Mouse (Mus musculus) MEL (cell line): ENCODE data around the gene Serinc3.

ENCODE experiments used
- CTCF ChIP-seq, 3 experiments: IDR thresholded peaks in 2 of 3; conservative IDR thresholded peaks in 1 of 3; 2 replicates each; pipeline ENCODE4 v1.5.1; 2011 to 2012; ENCODE audit warnings: low read length in 3 of 3, low read depth in 2 of 3, mild to moderate bottlenecking in 2 of 3, improper control_type of control experiment in 1 of 3, inconsistent platforms in 1 of 3, mixed read lengths in 1 of 3, moderate library complexity in 1 of 3; ENCODE audit not compliant: control insufficient read depth in 1 of 3, insufficient read depth in 1 of 3, poor library complexity in 1 of 3, severe bottlenecking in 1 of 3
- E2F4 ChIP-seq: IDR thresholded peaks from 2 replicates; pipeline ENCODE4 v1.6.1; 2011; ENCODE audit warnings: low read depth, low read length, improper control_type of control experiment, borderline replicate concordance
- EP300 ChIP-seq, 2 experiments: IDR thresholded peaks; 2 replicates each; pipeline ENCODE4 v1.6.1; 2011; ENCODE audit warnings: improper control_type of control experiment in 2 of 2, low read length in 2 of 2, low read depth in 1 of 2, mild to moderate bottlenecking in 1 of 2
- MEF2A ChIP-seq: IDR thresholded peaks from 2 replicates; pipeline ENCODE4 v1.6.1; 2014; ENCODE audit warnings: low read depth, mild to moderate bottlenecking, inconsistent platforms, low read length, improper control_type of control experiment; ENCODE audit not compliant: poor library complexity, insufficient replicate concordance, severe bottlenecking; ENCODE audit errors: extremely low read depth
- NELFE ChIP-seq: IDR thresholded peaks from 2 replicates; pipeline ENCODE4 v1.6.1; 2011; ENCODE audit warnings: low read depth, low read length, improper control_type of control experiment
- POLR2A ChIP-seq, 2 experiments: IDR thresholded peaks; 2 replicates each; pipeline ENCODE4 v1.6.1; 2011 to 2012; ENCODE audit warnings: low read length in 2 of 2, mild to moderate bottlenecking in 2 of 2, control low read depth in 1 of 2, improper control_type of control experiment in 1 of 2, low read depth in 1 of 2, moderate library complexity in 1 of 2; ENCODE audit not compliant: control insufficient read depth in 1 of 2, insufficient read depth in 1 of 2, poor library complexity in 1 of 2
- POLR2AphosphoS2 ChIP-seq: IDR thresholded peaks from 2 replicates; pipeline ENCODE4 v1.6.1; 2011; ENCODE audit warnings: low read length, improper control_type of control experiment
- TAL1 ChIP-seq: IDR thresholded peaks from 2 replicates; pipeline ENCODE4 v1.6.1; 2012; ENCODE audit warnings: mild to moderate bottlenecking, inconsistent platforms, low read length, moderate library complexity, mixed read lengths
- TBP ChIP-seq: IDR thresholded peaks from 2 replicates; pipeline ENCODE4 v1.8.0; 2011; ENCODE audit warnings: low read depth, low read length, improper control_type of control experiment
- TCF12 ChIP-seq: IDR thresholded peaks from 2 replicates; pipeline ENCODE4 v1.6.1; 2014; ENCODE audit warnings: low read depth, mild to moderate bottlenecking, inconsistent platforms, low read length, improper control_type of control experiment, moderate library complexity
- USF1 ChIP-seq: IDR thresholded peaks from 2 replicates; pipeline ENCODE4 v1.6.1; 2014; ENCODE audit warnings: low read depth, mild to moderate bottlenecking, inconsistent platforms, low read length, improper control_type of control experiment, moderate library complexity
- ZC3H11A ChIP-seq: IDR thresholded peaks from 2 replicates; pipeline ENCODE4 v1.6.1; 2012; ENCODE audit warnings: low read depth, mild to moderate bottlenecking, inconsistent platforms, low read length, improper control_type of control experiment

DNA sequence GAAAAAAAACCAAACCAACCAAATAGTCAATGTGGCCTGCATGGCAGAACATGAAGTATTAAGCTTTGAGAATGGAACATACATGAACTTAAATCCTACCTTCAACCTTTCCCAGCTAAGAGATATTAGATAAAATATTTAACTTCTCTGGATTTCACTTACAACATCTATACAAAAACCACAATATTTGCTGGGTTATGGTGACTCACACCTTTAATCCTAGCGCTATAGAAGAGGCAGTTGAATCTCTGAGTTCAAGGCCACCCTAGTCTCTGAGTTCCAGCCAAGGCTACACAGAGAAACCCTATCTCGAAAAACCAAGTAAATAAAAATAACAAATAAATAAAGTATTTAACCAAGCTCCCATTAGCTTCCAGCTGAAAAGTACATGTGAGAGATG lies 8.9 kb downstream of the Serinc3 start:
- TF ChIP-seq CTCF (IDR thresholded peaks at IDR 0.05 in 2 of 3, conservative IDR thresholded peaks at IDR 0.05 in 1 of 3; ENCODE audit: control insufficient read depth in 1 of 3, insufficient read depth in 1 of 3, low read depth in 2 of 3, low read length in 3 of 3, poor library complexity in 1 of 3, severe bottlenecking in 1 of 3) (no peak), POLR2A (IDR thresholded peaks at IDR 0.05; ENCODE audit: control insufficient read depth in 1 of 2, insufficient read depth in 1 of 2, low read depth in 1 of 2, low read length in 2 of 2, poor library complexity in 1 of 2) (no peak), TAL1 (no peak), TCF12 (no peak), TBP (no peak), USF1 (no peak), POLR2AphosphoS2 (no peak), MEF2A (no peak), E2F4 (no peak), NELFE (no peak), EP300 (IDR thresholded peaks at IDR 0.05; ENCODE audit: low read depth in 1 of 2, low read length in 2 of 2) (no peak), ZC3H11A (no peak)
